Mouse (Mus musculus) cerebellum, postnatal 36 days (tissue): ENCODE measurements around the gene Rimbp3.

ENCODE experiments used
- DNase-seq, 2 experiments: peaks; one replicate each; pipeline ENCODE4 v3.0.0; 2021 to 2022; ENCODE audit warnings: mixed read lengths in 2 of 2

Gene Rimbp3

DNA sequence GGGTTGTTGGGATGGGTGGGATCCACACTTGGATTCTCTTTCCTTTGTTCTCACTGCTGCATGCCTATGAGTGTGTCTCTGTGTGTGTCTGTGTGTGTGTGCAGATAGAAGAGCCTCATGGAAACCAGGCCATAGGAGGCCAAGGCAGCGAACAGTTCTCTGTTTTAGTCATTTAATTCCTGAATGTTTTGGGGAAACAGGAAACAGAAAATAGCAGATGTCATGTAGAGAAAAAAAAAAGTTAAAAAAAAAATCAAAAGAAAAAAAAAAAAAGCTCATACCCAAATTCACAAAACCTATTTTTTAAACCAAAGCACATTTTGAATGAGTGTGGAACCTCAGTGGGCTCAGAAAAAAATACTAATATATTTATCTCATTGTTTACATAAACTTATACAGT is 52.9 kb downstream of the Rimbp3 start:
- no peak for DNase-seq
